Mouse (Mus musculus) adrenal gland, adult 2 months (tissue): ENCODE results near the gene Proca1. TPM values are rescaled to one million over a fixed set of nuclear protein-coding genes. Genes with fewer than 3 reads are reported as not detected.

ENCODE experiments used
- DNase-seq: peaks from one replicate; pipeline ENCODE4 v3.0.0; 2021
- microRNA-seq, 2 experiments: library from miRNA; unstranded; fragments of <30 nt; microRNA quantifications; one replicate each; pipeline ENCODE4 v1.2.0; 2021
- polyA plus RNA-seq: library from polyadenylated mRNA; depleted of rRNA; stranded (reverse); fragments of >200 nt; gene quantifications from 2 replicates; pipeline ENCODE4 v1.2.3, GENCODE M21; 2012; rRNA removed
- total RNA-seq, 2 experiments: library from RNA; stranded (reverse); gene quantifications; 2 replicates each; pipeline ENCODE4 v1.2.3; 2021

Gene Proca1
- total and polyA plus RNA-seq, 3 experiments, result 1.2 to 24.4 (median 20.5) TPM

GRCm38 (mm10) chr11:78215709-78216317, 22.6 kb downstream of the Proca1 start:
- no peak for DNase-seq

DNA sequence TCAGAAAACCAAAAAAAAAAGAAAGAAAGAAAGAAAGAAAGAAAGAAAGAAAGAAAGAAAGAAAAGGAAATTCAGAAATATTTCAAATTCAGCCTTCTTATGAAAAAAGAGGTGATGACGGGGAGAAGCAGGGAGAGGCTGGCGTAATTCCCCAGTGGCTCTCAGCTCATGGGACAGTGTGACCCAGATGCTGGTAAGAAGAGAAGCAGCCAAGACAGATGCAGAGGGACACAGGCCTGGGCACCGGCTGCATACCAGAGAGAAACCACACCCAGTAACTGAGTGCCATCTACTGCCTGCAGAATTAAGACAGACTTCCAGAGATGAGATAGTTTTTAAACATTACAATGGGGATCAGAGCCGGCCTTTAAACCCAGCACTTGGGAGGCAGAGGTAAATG, 30.4 kb downstream of the Proca1 start:
- no peak for DNase-seq

DNA sequence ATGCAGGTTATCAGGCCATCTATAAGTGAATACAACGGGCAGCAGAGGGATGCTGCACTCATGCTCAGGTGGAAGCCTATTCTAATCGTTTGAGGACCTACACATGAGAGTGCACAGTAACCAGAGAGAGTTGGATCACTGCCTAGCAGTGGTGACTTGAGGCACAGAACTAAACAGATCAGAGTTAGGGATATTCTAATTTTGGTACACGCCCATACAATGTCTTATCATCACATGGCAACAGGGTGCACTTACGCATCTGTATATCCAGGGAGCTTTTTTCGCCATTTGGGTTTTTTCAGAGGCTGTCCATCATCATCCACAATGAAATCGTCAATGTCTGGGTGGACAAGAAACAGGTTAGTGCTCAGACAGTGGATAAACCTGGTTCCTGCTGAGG, 38.3 kb downstream of the Proca1 start:
- no peak for DNase-seq

- DNase-seq, result no peak
These were observed 47.1 kb downstream of the Proca1 start for GRCm38 (mm10) chr11:78240193-78240857.

DNA sequence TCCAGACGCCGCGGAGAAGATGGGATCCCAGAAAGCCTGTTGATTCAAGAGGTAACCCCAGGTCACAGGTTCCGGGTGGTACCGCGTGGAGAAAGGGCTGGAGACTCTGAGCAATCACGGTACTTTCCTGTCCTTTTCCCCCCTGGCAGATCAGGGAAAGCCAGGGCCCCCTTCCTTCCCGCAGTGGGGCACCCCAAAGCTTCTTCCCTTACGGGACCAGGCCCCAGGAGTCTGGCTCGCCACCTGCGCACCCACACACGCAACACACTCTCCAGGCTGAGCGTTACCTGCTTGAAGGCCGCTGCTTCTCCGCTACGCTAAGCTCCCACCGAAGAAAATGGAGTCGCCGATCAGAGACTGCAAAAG, 52.1 kb downstream of the Proca1 start:
- no peak for DNase-seq

- peak; percentile 94 for DNase-seq
These were observed 52.6 kb downstream of the Proca1 start, which contains the start of the genes Sdf2 and Supt6 for GRCm38 (mm10) chr11:78245627-78246317. TSS of gene Sdf2 (plus strand) at chr11:78245746. TSS of gene Supt6 (minus strand) at chr11:78245987.

DNA sequence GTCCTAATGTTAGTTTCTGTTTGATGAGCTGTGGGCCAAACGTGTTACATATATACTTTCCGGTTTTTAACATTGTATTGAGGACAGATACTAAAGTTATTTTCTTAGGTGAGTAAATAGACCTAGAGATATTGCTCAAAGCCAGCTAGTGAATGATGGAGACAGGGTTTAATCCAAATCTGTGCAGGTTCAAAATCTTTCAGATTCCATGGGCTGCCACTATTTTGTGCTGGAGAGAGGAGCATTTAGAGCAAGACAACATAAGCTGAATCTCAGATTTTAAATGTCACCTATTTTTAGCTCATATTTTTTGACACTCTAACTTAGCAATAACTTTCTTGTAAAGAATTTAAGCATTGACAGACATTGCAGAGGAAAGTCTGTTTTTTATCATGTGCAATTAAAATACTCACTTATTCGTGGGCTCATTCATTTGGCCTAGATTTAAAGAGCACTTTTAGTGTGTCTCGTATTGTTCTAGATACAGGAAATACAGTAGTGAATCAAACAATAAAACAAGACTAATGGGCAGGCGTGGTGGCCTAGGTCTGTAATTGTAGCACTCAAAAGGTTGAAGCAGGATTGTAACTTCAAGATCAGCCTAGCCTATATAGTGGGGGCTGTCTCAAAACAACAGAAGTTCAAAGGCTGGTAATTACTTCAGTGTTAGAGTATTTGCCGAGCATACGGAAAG, 53.3 kb downstream of the Proca1 start:
- DNase-seq, result no peak

- no peak for DNase-seq
These were observed 53.8 kb downstream of the Proca1 start for GRCm38 (mm10) chr11:78247012-78247348.

DNA sequence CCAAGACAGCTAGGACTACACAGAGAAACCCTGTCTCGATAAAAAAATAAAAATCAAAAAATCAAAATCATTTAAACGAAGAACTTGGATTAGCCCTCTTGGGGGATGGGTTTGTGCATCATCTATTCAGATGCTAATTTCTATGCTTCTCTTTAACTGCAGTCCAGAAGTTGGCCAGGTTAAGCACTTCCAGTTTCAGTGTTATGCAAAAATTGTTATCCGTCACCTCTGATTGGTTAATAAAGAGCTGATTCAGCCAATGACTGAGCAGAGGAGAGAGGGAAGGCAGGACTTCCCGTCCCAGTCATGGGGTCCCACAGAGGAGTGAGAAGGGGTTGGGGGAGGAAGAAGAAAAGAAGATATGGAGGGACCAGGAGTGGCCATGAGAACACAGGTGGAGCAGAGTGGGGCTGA, 54.5 kb downstream of the Proca1 start:
- DNase-seq, result no peak

Small RNA genes within 50 kb of the gene (microRNA-seq; reads per million reads assigned to microRNA genes)
- 0.41 to 0.44 reads per million in 2 experiments for gene Mir7653

Other genes starting within 250 kb of the Proca1 start
- 10 to 100 TPM; 47.1 to 53.2 TPM for gene Phf12, start 210.6 kb upstream of the Proca1 start, total RNA-seq
- 69.1 and 70.3 TPM in 2 replicates for gene Phf12, start 210.6 kb upstream of the Proca1 start, polyA plus RNA-seq
- gene Dhrs13, start 161.1 kb upstream of the Proca1 start, total RNA-seq, result 10 to 100 TPM in 1 of 2 experiments, 1 to 10 TPM in 1; 8.9 to 17.3 TPM
- 20.3 and 26.3 TPM in 2 replicates for gene Dhrs13, start 161.1 kb upstream of the Proca1 start, polyA plus RNA-seq
- gene Flot2, start 155.5 kb upstream of the Proca1 start, total RNA-seq, result 10 to 100 TPM; 85.6 to 88.9 TPM
- 144 and 179 TPM in 2 replicates for gene Flot2, start 155.5 kb upstream of the Proca1 start, polyA plus RNA-seq
- gene Eral1, start 113.0 kb upstream of the Proca1 start, total RNA-seq, result 10 to 100 TPM; 30.1 to 35.0 TPM
- 42.0 and 49.7 TPM in 2 replicates for gene Eral1, start 113.0 kb upstream of the Proca1 start, polyA plus RNA-seq
- 10 to 100 TPM; 19.7 to 24.2 TPM for gene Fam222b, start 98.7 kb upstream of the Proca1 start, total RNA-seq
- 38.4 and 41.7 TPM in 2 replicates for gene Fam222b, start 98.7 kb upstream of the Proca1 start, polyA plus RNA-seq
- 10 to 100 TPM; 29.8 to 31.2 TPM for gene Traf4, start 27.8 kb upstream of the Proca1 start, total RNA-seq
- 128 and 131 TPM in 2 replicates for gene Traf4, start 27.8 kb upstream of the Proca1 start, polyA plus RNA-seq
- 10 to 100 TPM in 1 of 2 experiments, 1 to 10 TPM in 1; 6.5 to 12.1 TPM for gene Nek8, start 16.7 kb upstream of the Proca1 start, total RNA-seq
- 26.7 and 30.5 TPM in 2 replicates for gene Nek8, start 16.7 kb upstream of the Proca1 start, polyA plus RNA-seq
- gene Tlcd1, start 16.7 kb upstream of the Proca1 start, total RNA-seq, result 10 to 100 TPM; 40.4 to 61.5 TPM
- gene Tlcd1, start 16.7 kb upstream of the Proca1 start, polyA plus RNA-seq, result 319 and 423 TPM in 2 replicates
- gene Rpl23a, start 9.8 kb upstream of the Proca1 start, total RNA-seq, result 1,000 to 10,000 TPM; 1,792 to 2,242 TPM
- 21.4 and 29.1 TPM in 2 replicates for gene Rpl23a, start 9.8 kb upstream of the Proca1 start, polyA plus RNA-seq
- gene Rab34, start 5.0 kb upstream of the Proca1 start, total RNA-seq, result 10 to 100 TPM; 64.7 to 99.1 TPM
- 240 and 334 TPM in 2 replicates for gene Rab34, start 5.0 kb upstream of the Proca1 start, polyA plus RNA-seq
- 100 to 1,000 TPM; 104 to 111 TPM for gene Sdf2, start 52.4 kb downstream of the Proca1 start, total RNA-seq
- 89.7 and 103 TPM in 2 replicates for gene Sdf2, start 52.4 kb downstream of the Proca1 start, polyA plus RNA-seq
- gene Supt6, start 52.6 kb downstream of the Proca1 start, total RNA-seq, result 10 to 100 TPM; 57.5 to 76.7 TPM
- 23.2 and 31.3 TPM in 2 replicates for gene Supt6, start 52.6 kb downstream of the Proca1 start, polyA plus RNA-seq
- gene 2610507B11Rik, start 68.4 kb downstream of the Proca1 start, total RNA-seq, result 100 to 1,000 TPM; 165 to 168 TPM
- 80.0 and 91.9 TPM in 2 replicates for gene 2610507B11Rik, start 68.4 kb downstream of the Proca1 start, polyA plus RNA-seq
- gene BC030499, start 97.4 kb downstream of the Proca1 start, total RNA-seq, result under 1 TPM in 1 of 2 experiments, not detected in 1; 0.61 TPM
- 0.07 and 0.08 TPM in 2 replicates for gene BC030499, start 97.4 kb downstream of the Proca1 start, polyA plus RNA-seq
- 1 to 10 TPM; 3.0 to 4.1 TPM for gene Spag5, start 108.1 kb downstream of the Proca1 start, total RNA-seq
- gene Spag5, start 108.1 kb downstream of the Proca1 start, polyA plus RNA-seq, result 1.9 and 3.6 TPM in 2 replicates
- 10 to 100 TPM; 25.1 to 28.0 TPM for gene Aldoc, start 129.6 kb downstream of the Proca1 start, total RNA-seq
- gene Aldoc, start 129.6 kb downstream of the Proca1 start, polyA plus RNA-seq, result 15.7 and 26.0 TPM in 2 replicates
- 10 to 100 TPM; 57.3 to 61.3 TPM for gene Pigs, start 135.0 kb downstream of the Proca1 start, total RNA-seq
- gene Pigs, start 135.0 kb downstream of the Proca1 start, polyA plus RNA-seq, result 161 and 184 TPM in 2 replicates
- 10 to 100 TPM; 35.3 to 44.1 TPM for gene Unc119, start 150.1 kb downstream of the Proca1 start, total RNA-seq
- 60.4 and 65.4 TPM in 2 replicates for gene Unc119, start 150.1 kb downstream of the Proca1 start, polyA plus RNA-seq
- gene Foxn1, start 193.2 kb downstream of the Proca1 start, total RNA-seq, result under 1 TPM; 0.29 to 0.41 TPM
- gene Foxn1, start 193.2 kb downstream of the Proca1 start, polyA plus RNA-seq, result 0.27 and 0.35 TPM in 2 replicates
- gene Slc13a2, start 228.8 kb downstream of the Proca1 start, total RNA-seq, result not detected
- gene Slc13a2, start 228.8 kb downstream of the Proca1 start, polyA plus RNA-seq, result 0.20 and 0.22 TPM in 2 replicates